Mouse (Mus musculus) forebrain, embryonic 15.5 days (tissue): ENCODE measurements around the gene Bend4. TPM values are rescaled to one million over a fixed set of nuclear protein-coding genes. Genes with fewer than 3 reads are reported as not detected.
A peak's percentile ranks its signal among the peaks of the same experiment; 100 is the strongest.

ENCODE experiments used
- ATAC-seq: fragments of 200-750 bp; cut with Nextera tagmentation; replicated peaks from 2 replicates; pipeline ENCODE4 v1.8.0; 2017; ENCODE audit warnings: mild to moderate bottlenecking, moderate TSS enrichment, moderate library complexity
- H3K27ac ChIP-seq: fragments of 300-500 bp; sonication (generic); replicated peaks from 2 replicates; pipeline ENCODE4 v1.5.1; 2015; ENCODE audit warnings: mild to moderate bottlenecking, inconsistent platforms
- H3K27me3 ChIP-seq: fragments of 300-500 bp; sonication (generic); 2 replicates; pipeline ENCODE4 v1.6.1; 2015; ENCODE audit warnings: inconsistent platforms
- H3K36me3 ChIP-seq: fragments of 300-500 bp; sonication (generic); 2 replicates; pipeline ENCODE4 v1.6.1; 2015; ENCODE audit warnings: mild to moderate bottlenecking, inconsistent platforms
- H3K4me1 ChIP-seq: fragments of 300-500 bp; sonication (generic); 2 replicates; pipeline ENCODE4 v1.6.1; 2015; ENCODE audit warnings: inconsistent platforms
- H3K4me2 ChIP-seq: fragments of 300-500 bp; sonication (generic); replicated peaks from 2 replicates; pipeline ENCODE4 v1.6.1; 2015; ENCODE audit warnings: mild to moderate bottlenecking, inconsistent platforms
- H3K4me3 ChIP-seq: fragments of 300-500 bp; sonication (generic); 2 replicates; pipeline ENCODE4 v1.5.1; 2015; ENCODE audit warnings: mild to moderate bottlenecking, inconsistent platforms
- H3K9ac ChIP-seq: fragments of 300-500 bp; sonication (generic); replicated peaks from 2 replicates; pipeline ENCODE4 v1.6.1; 2015; ENCODE audit warnings: mild to moderate bottlenecking, inconsistent platforms
- H3K9me3 ChIP-seq: fragments of 300-500 bp; sonication (generic); 2 replicates; pipeline ENCODE4 v1.6.1; 2016; ENCODE audit warnings: inconsistent platforms
- WGBS: fragments of 180-500 bp; shearing (Covaris S2); methylation state at CpG from one replicate; pipeline ENCODE4 v1.1.7; 2015; ENCODE audit warnings: mixed read lengths; 5-methylcytosine and 5-hydroxymethylcytosine counted together
- polyA plus RNA-seq: library from polyadenylated mRNA; unstranded; fragments of >200 nt; fragmentation: Nextera tagmentation; extraction: Ambion mirVana; gene quantifications from 2 replicates; pipeline ENCODE4 v1.2.1, GENCODE M21; 2015

Bend4 gene
- polyA plus RNA-seq, 1 experiment from 2014 or later = 7.4 TPM

DNA sequence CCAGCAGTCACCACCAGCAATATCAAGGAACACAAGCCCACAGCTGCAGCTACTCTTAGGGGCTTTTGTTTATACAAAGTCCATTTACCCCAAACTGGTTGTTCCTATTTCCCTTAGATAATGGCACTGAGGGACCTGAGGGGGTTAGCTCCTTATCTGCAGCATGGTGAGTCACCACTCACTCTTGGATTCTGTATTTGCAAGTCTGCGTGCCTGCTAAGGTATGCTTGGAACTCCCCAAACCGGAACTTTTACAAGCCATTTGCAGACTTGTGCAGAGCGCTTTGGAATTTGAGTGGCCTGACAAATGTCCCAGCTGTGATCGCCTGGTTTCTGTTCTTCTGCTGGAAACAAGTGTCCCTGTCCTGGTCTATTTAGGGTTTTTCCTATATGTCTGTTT, 17.7 kb downstream of the Bend4 start:
- H3K4me1 ChIP-seq = no peaks in the 10 kb centered on the region
- no peaks in the 10 kb centered on the region for H3K9me3 ChIP-seq
- H3K4me2 ChIP-seq = no peak overlapping the region
- H3K27me3 ChIP-seq = no peaks in the 10 kb centered on the region
- no peak overlapping the region for H3K4me3 ChIP-seq
- no peak overlapping the region for H3K9ac ChIP-seq
- no peak overlapping the region for H3K27ac ChIP-seq
- no peaks in the 10 kb centered on the region for H3K36me3 ChIP-seq
- WGBS = 96% methylated on average over 4 of the region's 4 CpGs
- no peak for ATAC-seq

GRCm38 (mm10) chr5:67408391-67408790, 19.7 kb downstream of the Bend4 start:
- 94% methylated on average over 6 of the region's 6 CpGs for WGBS
- Histone ChIP-seq H3K27me3 (no peaks in the 10 kb centered on the region), H3K4me1 (no peaks in the 10 kb centered on the region), H3K9ac (no peak overlapping the region), H3K36me3 (no peaks in the 10 kb centered on the region), H3K27ac (no peak overlapping the region), H3K4me2 (no peak overlapping the region), H3K9me3 (no peaks in the 10 kb centered on the region), H3K4me3 (no peak overlapping the region)
- no peak for ATAC-seq

GRCm38 (mm10) chr5:67404919-67405318, 23.2 kb downstream of the Bend4 start:
- no peak overlapping the region for H3K4me3 ChIP-seq
- H3K27me3 ChIP-seq = no peaks in the 10 kb centered on the region
- H3K27ac ChIP-seq = no peak overlapping the region
- no peak overlapping the region for H3K9ac ChIP-seq
- H3K4me2 ChIP-seq = no peak overlapping the region
- WGBS = 90% methylated on average over 9 of the region's 9 CpGs
- H3K9me3 ChIP-seq = no peaks in the 10 kb centered on the region
- H3K4me1 ChIP-seq = peaks cover 10% of the 10 kb centered on the region
- H3K36me3 ChIP-seq = no peaks in the 10 kb centered on the region
- ATAC-seq = no peak

DNA sequence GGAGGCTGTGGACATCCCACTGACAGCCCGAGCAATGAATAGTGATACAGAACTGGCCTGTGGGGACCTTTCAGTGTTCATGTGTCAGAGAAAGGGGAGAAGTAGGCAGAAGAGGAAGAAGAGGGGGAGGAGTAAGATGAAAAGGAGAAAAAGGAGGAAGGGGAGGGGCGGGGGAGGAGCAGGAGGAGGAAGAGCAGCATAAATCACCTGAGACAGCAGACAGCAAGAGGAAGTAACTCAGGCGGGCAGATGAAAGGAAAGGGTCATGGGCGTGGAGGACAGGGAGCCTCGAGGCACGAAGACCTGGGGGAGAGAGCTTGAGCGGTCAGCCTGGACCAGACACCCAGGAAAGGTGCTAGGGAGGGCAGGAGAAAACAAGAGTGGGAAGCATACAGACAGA, 23.7 kb downstream of the Bend4 start:
- H3K36me3 ChIP-seq = no peaks in the 10 kb centered on the region
- H3K4me3 ChIP-seq = no peak overlapping the region
- no peaks in the 10 kb centered on the region for H3K9me3 ChIP-seq
- ATAC-seq = no peak
- no peak overlapping the region for H3K9ac ChIP-seq
- H3K27ac ChIP-seq = no peak overlapping the region
- H3K27me3 ChIP-seq = no peaks in the 10 kb centered on the region
- WGBS = 81% methylated on average over 7 of the region's 7 CpGs
- H3K4me1 ChIP-seq = peaks cover 13% of the 10 kb centered on the region
- no peak overlapping the region for H3K4me2 ChIP-seq

GRCm38 (mm10) chr5:67401612-67402011, 26.5 kb downstream of the Bend4 start:
- no peak overlapping the region for H3K4me3 ChIP-seq
- no peak for ATAC-seq

GRCm38 (mm10) chr5:67400608-67401480, 27.3 kb downstream of the Bend4 start:
- Histone ChIP-seq H3K4me3 (no peak overlapping the region), H3K4me1 (peaks cover 13% of the 10 kb centered on the region), H3K9ac (no peak overlapping the region), H3K9me3 (no peaks in the 10 kb centered on the region), H3K27me3 (no peaks in the 10 kb centered on the region), H3K4me2 (peak overlapping the region; percentile 35; the same call in 1 of the 2 replicates), H3K36me3 (no peaks in the 10 kb centered on the region), H3K27ac (no peak overlapping the region)
- WGBS = 26% methylated on average over 12 of the region's 12 CpGs
- ATAC-seq = 0 out of 2 replicates have a peak, but pooled peaks have one; percentile 36

More at GRCm38 (mm10) chr5:67401612-67402011, 26.5 kb downstream of the Bend4 start:
- Histone ChIP-seq H3K9ac (no peak overlapping the region), H3K4me2 (no peak overlapping the region), H3K27me3 (no peaks in the 10 kb centered on the region), H3K4me1 (peaks cover 13% of the 10 kb centered on the region), H3K9me3 (no peaks in the 10 kb centered on the region), H3K27ac (no peak overlapping the region), H3K36me3 (no peaks in the 10 kb centered on the region)
- WGBS = 65% methylated on average over 9 of the region's 9 CpGs

DNA sequence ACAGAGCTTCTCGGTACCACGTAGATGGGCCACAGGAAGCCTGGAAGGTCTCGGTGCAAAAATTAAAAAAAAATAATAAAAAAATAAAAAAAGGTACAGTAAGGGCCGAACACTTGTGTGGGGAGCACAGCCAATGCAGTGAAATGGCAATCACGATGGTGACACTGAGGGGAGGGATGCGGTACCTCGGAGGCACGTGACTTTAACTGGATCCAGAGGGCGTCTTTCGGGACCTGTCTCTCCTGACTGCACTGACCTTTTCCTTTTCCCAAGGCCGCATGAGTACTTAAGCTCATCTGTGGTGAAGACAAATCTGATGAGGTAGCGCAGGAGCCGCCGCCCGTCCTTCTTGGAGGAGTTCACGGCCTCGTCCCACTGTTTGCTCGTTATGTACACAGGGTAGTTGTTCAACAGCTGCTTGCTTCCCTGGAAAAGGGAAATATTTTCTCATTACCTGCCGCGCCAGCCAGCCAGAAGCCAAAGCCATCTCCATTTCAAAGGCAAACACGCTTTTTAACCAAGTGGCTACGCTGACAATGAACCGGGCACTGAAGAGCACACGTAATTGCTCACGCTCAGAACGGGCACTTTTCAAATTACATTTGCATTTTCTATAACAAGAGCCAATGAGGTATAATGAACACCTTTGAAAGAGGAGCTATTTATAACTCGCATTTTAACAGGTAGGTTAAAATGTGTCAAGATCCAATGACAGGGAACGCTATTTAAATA, 28.1 kb downstream of the Bend4 start:
- no peak overlapping the region for H3K27ac ChIP-seq
- H3K4me3 ChIP-seq = peak overlapping the region; percentile 17
- 0 out of 2 replicates have a peak, but pooled peaks have one; percentile 44 for ATAC-seq

DNA sequence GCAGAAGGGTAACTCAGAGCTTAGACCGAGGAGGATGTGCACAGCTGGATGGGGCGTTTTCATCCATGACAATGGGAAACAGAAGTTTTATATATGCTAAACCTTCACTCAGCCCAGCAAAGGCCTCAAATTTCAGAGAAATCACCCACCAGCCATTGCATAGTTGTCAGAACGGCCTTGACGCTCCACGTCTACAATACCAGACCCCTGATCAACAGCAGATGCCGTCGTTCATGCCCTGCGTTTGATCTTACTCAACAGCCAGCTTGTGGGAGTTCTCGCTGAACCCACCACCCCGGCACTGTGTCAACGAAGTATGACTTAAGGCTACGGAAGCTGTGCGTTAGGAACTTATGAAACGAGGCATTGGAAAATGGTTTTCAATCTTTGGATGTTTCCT, 30.9 kb downstream of the Bend4 start:
- H3K36me3 ChIP-seq = no peaks in the 10 kb centered on the region
- H3K4me1 ChIP-seq = peaks cover 13% of the 10 kb centered on the region
- no peak for ATAC-seq
- 94% methylated on average over 14 of the region's 14 CpGs for WGBS
- H3K9ac ChIP-seq = no peak overlapping the region
- no peak overlapping the region for H3K4me3 ChIP-seq
- H3K27me3 ChIP-seq = no peaks in the 10 kb centered on the region
- H3K27ac ChIP-seq = no peak overlapping the region
- H3K9me3 ChIP-seq = no peaks in the 10 kb centered on the region
- H3K4me2 ChIP-seq = no peak overlapping the region

More for the DNA sequence above, 28.1 kb downstream of the Bend4 start:
- no peaks in the 10 kb centered on the region for H3K36me3 ChIP-seq
- H3K4me1 ChIP-seq = peaks cover 13% of the 10 kb centered on the region
- no peaks in the 10 kb centered on the region for H3K27me3 ChIP-seq
- H3K9me3 ChIP-seq = no peaks in the 10 kb centered on the region
- 39% methylated on average over 28 of the region's 28 CpGs for whole genome bisulfite sequencing
- H3K4me2 ChIP-seq = peak overlapping the region; percentile 35
- H3K9ac ChIP-seq = no peak overlapping the region

DNA sequence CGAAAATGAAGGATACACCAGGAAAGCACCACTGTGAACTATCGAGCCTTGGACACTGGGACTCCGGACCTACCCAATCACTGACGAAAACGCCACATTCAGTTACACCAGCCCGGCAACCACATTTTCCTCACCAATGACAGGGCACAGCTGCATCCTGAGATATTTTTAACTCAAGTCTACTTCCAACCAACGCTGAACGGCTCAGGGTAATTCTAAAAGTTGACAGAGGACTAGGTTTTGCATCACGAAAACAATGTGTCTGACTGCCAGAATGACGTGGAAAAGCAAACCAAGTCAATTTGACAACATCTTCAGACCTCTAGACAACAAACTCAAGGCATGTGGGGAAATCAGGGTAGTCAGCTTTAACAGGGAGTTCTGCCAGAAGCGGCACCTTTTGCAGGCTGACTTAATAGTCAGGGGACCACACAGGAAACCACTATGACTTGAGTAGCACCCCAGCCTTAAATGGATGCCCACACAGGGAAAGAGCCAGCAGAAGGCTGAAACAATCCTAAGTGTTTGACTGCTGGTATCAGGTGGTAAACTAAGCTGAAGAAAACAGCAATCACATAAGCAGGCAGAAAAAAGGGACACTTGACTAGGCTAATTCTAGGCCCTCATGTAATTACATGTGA, 32.8 kb downstream of the Bend4 start:
- no peak overlapping the region for H3K27ac ChIP-seq
- H3K9me3 ChIP-seq = no peaks in the 10 kb centered on the region
- WGBS = 90% methylated on average over 11 of the region's 11 CpGs
- H3K4me3 ChIP-seq = no peak overlapping the region
- no peak for ATAC-seq
- H3K4me1 ChIP-seq = peaks cover 7% of the 10 kb centered on the region
- H3K27me3 ChIP-seq = no peaks in the 10 kb centered on the region
- no peak overlapping the region for H3K9ac ChIP-seq
- H3K36me3 ChIP-seq = no peaks in the 10 kb centered on the region
- no peak overlapping the region for H3K4me2 ChIP-seq

GRCm38 (mm10) chr5:67393951-67394350, 34.2 kb downstream of the Bend4 start:
- Histone ChIP-seq H3K9ac (no peak overlapping the region), H3K4me1 (no peaks in the 10 kb centered on the region), H3K27ac (no peak overlapping the region), H3K4me2 (no peak overlapping the region), H3K36me3 (no peaks in the 10 kb centered on the region), H3K4me3 (no peak overlapping the region), H3K27me3 (no peaks in the 10 kb centered on the region), H3K9me3 (no peaks in the 10 kb centered on the region)
- WGBS = 57% methylated on average over 6 of the region's 6 CpGs
- ATAC-seq = peak; percentile 51

- WGBS = 94% methylated on average over 7 of the region's 7 CpGs
- Histone ChIP-seq H3K9me3 (no peaks in the 10 kb centered on the region), H3K4me3 (no peak overlapping the region), H3K36me3 (no peaks in the 10 kb centered on the region), H3K9ac (no peak overlapping the region), H3K27ac (no peak overlapping the region), H3K4me1 (no peaks in the 10 kb centered on the region), H3K27me3 (no peaks in the 10 kb centered on the region), H3K4me2 (no peak overlapping the region)
- no peak for ATAC-seq
Observed at GRCm38 (mm10) chr5:67382556-67382955, 45.6 kb downstream of the Bend4 start.

- no peaks in the 10 kb centered on the region for H3K27me3 ChIP-seq
- H3K4me3 ChIP-seq = no peak overlapping the region
- H3K4me2 ChIP-seq = no peak overlapping the region
- no peaks in the 10 kb centered on the region for H3K4me1 ChIP-seq
- no peak for ATAC-seq
- no peaks in the 10 kb centered on the region for H3K9me3 ChIP-seq
- no peaks in the 10 kb centered on the region for H3K36me3 ChIP-seq
- H3K27ac ChIP-seq = no peak overlapping the region
- 37% methylated on average over 2 of the region's 2 CpGs for WGBS
- no peak overlapping the region for H3K9ac ChIP-seq
Observed at GRCm38 (mm10) chr5:67381690-67382089, 46.4 kb downstream of the Bend4 start.
